Mouse (Mus musculus) heart, postnatal 10 days (tissue): ENCODE measurements around the gene Rps27rt. TPM values are rescaled to one million over a fixed set of nuclear protein-coding genes. Genes with fewer than 3 reads are reported as not detected.
"Not testable (repeated sequence)": the region's sequence is repeated elsewhere in the genome, so short reads cannot be mapped to it uniquely, and the experiment has no call there.

Experiments used
- DNase-seq, 2 experiments: peaks; one replicate each; pipeline ENCODE4 v3.0.0; 2021
- intact Hi-C: fragments of 180-260 bp; cut with DNase I; formaldehyde crosslinking; loops from one replicate; pipeline ENCODE4 v1.15.1; 2025
- total RNA-seq, 2 experiments: library from RNA; stranded (reverse); gene quantifications; 2 replicates each; pipeline ENCODE4 v1.2.3; 2021

Gene Rps27rt
- total RNA-seq, 2 experiments from 2014 or later, result 27.2 to 36.1 TPM

GRCm38 (mm10) chr9:114986361-114986760, 3.8 kb upstream of the Rps27rt start:
- DNase-seq, result no peak
- intact Hi-C loops, result no loop called here

- DNase-seq, result no peak
- intact Hi-C loops, result no loop called here
Measured at GRCm38 (mm10) chr9:114985741-114986140, 3.2 kb upstream of the Rps27rt start.

GRCm38 (mm10) chr9:114979969-114980368, 2.6 kb downstream of the Rps27rt start:
- intact Hi-C loops, result no loop called here
- no peak for DNase-seq

DNA sequence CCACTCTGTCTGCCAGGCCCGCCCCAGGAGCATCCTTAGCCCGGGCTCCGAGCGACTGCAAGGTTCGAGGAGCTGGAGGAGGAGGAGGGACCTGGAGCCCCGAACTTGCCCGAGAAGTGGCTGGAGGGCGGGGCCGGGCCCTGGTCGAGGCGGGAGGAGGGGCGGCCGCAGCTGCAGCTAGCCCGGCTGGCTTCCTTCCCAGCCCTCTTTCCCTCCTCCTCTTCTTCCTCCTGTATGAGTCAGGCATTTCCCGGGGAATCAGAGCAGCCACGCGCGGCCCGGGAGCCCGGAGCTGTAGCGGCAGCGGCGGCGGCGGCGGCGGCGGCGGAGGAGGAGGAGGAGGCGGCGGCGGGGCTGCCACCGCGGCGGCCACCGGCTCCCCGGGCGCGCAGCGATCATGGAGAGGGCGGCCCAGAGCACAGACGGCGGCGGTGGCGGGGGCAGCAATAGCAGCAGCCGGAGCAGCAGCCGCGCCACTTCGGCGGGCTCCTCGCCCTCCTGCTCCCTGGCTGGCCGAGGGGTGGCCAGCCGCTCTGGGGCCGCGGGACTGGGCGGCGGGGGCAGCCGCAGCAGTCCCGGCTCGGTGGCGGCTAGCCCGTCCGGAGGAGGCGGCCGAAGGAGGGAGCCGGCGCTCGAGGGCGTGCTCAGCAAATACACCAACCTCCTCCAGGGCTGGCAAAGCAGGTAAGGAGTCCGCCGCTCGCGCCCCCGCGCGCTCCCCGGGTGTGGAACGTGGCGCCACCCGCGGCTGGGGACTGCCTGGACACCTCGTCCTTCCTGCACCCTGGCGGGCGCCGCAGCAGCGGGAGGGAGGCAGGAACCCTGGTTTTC, 4.0 kb downstream of the Rps27rt start, which contains the start of gene Osbpl10:
TSS of gene Osbpl10 (plus strand) at position 289 of the 831 bp plus-strand sequence.
- intact Hi-C loops, result loop anchor here (1.0 kb wide), 1 partner anchor 43 kb away; no protein-coding TSS in a partner anchor
- DNase-seq, result peak; percentile 84 to 88

DNA sequence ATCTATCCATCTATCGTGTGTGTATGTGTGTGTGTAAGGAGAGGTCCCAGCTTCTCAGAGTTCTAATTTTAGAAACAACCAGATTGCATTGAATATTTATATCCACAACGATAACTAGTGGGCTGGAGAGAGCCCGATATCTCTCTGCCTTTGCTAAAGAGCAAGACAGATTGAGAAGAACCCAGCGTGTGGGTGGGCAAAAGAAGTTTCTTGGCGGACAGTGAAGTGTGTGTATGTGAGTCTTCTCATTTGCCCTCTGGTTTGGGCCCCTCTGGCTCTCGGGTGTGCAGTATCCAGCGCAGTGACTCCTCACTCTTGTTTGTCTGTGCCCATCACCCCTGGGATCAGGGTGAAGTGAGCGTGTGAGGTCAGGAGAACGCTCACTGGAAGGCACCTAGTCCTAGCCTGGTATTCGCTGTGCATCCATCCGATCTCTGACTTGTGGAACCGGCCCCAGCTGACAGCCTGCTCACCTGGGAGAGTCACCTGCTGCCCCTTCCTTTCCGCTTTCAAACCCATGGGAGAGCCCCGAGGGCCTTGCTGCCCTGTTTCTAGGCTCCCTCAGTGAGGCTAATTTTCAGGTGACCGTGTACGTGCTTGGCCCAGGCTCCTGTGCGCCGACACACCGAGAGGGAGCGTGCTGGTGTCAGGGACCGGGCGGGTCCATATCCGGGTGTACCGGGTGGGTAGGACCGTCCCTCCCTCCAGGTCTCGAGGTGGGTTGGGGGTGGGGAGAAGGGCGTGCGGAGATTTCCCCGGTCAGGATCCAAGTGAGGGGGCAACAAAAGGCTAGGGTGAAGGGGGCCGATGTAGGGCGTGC, 4.9 kb downstream of the Rps27rt start:
- intact Hi-C loops, result loop anchor here (1.0 kb wide), 1 partner anchor 42 kb away; no protein-coding TSS in a partner anchor
- peak in 1 of 2 experiments; percentile 23 for DNase-seq

DNA sequence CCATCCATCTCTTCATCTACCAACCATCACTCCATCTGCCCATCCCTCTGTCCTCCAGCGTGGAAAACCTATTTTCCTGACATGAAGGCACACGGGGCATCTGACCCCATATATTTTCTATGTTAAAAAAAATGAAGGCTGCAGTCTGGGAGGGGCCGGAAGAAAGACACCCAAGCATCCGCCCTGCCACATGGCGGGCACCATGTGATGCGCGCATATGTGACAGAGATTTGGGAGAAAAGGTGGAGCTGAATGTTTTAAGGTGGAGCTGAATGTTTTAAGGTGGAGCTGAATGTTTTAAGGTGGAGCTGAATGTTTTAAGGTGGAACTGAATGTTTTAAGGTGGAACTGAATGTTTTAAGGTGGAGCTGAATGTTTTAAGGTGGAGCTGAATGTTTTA, 16.3 kb downstream of the Rps27rt start:
- intact Hi-C loops, DNase-seq: not testable (repeated sequence)

GRCm38 (mm10) chr9:114964093-114964492, 18.4 kb downstream of the Rps27rt start:
- intact Hi-C loops, result no loop called here
- DNase-seq, result no peak

GRCm38 (mm10) chr9:114960844-114961243, 21.7 kb downstream of the Rps27rt start:
- DNase-seq, result no peak
- intact Hi-C loops, result no loop called here

DNA sequence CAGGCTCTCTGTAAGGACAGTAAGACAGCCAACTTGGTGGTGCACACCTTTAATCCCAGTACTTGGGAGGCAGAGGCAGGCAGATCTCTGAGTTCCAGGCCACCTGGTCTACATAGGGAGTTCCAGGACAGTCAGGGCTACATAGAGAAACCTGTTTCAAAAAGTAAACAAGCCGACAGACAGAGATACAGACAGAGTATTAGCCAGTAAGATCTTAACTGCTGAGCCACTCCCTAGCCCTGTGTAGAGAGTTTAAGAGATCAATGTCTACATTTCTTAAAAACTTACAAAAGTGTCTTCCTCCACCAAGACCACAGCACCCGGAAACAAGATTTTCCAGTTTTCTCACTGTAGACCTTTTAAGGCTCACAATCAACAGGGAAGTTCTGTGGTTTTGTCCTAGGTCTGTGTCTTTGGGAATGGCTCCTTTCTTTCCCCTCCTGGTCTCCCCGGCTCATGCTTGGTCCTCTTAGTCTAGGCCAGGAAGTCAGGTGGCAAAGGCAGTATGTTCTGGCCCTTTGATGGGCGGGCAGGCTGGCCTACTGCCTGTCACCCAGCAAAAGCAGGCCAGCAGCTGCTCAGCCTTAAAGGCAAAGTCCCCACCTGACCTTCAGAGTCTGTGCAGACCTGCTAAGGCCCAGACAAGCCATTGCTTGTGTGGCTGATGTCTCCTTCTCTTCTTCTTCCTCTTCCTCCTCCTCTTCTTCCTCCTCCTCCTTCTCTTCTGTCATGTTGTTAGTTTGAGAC, 22.3 kb downstream of the Rps27rt start:
- intact Hi-C loops, result no loop called here
- peak; percentile 54 to 63 for DNase-seq

DNA sequence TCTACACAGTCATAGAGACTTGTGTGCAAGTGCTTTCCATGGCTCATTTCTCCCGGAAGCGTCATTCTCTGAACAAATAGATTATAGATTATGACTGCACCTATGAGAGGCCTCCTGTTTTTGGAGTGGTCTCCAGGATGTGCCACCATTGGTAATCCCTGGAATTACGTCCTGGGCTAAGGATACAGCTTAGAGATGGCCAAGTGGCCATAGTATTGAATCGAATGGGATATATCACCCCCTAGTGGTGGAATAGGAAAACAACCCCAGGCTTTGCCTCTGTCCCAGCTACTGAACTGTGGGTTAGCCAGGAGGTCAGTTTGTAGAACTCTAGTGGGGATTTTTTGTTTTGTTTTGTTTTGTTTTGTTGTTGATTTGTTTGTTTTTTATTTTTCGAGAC, 25.6 kb downstream of the Rps27rt start:
- peak; percentile 57 to 66 for DNase-seq
- intact Hi-C loops, result loop anchor here (1.0 to 2.0 kb wide), 3 partner anchors 44 to 205 kb away; no protein-coding TSS in a partner anchor

DNA sequence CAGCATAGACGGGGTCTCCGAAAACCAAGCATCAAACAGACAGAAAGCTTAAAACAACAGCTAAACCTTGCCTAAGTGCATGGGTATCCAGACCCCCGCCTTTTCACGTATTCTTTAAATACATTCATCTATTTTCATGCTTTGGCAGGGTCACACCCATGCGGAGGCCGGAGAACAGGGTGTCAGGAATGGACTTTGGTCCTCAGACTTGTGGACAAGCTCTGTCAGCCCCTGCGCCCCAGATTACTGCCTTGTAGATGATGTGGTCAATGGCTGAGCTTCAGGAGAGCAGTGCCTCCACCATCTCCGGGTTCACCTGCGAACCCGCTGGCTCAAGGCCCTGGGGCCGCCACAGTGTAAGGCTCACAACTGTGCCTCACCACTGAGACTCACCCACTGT, 27.2 kb downstream of the Rps27rt start:
- no peak for DNase-seq
- intact Hi-C loops, result no loop called here

DNA sequence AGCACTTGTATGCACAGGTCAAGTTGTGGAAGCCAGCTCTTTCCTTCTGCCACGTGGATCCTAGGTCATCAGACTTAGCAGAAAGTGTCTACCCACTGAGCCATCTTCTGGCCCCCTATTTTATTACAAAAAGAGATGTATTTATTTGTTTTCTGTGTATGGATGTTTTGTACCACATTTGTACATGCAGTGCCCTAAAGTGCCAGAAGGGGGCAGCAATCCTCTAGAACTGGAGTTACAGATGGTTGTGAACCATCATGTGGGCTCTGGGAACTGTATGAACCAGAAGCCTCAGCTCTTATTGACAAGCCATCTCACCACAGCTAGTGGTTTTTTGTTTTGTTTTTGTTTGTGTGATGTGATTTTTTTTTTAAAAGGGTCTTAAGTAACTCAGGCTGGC, 29.7 kb downstream of the Rps27rt start:
- no peak for DNase-seq
- intact Hi-C loops, result no loop called here

DNA sequence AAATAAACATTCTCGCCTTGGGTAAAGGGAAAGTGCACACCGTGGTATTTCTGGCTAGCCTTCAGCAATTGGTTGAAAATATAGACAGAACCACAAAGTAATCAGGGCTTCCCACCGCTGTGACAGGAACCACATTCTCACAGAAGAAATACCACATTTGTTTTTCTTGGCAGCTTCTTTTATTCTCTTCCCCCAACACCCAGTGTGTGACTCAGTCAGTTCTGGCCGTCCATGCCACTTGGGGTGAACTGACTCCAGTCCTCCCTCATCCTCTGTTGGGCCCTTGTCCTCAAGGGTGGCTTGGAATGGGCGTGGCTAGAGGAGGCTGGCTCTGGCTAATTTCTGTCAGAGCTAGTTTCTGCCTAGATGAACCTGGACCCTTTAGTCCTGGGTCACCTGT, 34.1 kb downstream of the Rps27rt start:
- intact Hi-C loops, result no loop called here
- DNase-seq, result peak; percentile 17 to 30

DNA sequence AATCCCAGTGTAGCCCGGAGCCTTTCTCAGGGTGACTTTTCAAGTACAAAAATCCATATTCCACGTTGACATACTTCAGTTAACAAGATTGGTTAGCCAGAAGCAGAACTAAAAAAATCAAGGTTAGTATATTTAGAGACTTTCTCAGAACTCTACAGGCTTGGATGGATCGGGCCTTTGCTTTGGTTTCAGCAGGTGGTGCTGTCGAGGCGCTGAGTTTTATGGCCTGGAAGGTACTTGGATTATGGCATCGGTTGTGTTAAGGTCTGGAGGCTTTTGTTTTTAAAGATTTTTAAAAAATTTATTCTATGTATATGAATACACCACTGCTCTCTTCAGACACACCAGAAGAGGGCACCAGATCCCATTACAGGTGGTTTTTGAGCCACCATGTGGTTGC, 37.0 kb downstream of the Rps27rt start:
- DNase-seq, result no peak
- intact Hi-C loops, result no loop called here

DNA sequence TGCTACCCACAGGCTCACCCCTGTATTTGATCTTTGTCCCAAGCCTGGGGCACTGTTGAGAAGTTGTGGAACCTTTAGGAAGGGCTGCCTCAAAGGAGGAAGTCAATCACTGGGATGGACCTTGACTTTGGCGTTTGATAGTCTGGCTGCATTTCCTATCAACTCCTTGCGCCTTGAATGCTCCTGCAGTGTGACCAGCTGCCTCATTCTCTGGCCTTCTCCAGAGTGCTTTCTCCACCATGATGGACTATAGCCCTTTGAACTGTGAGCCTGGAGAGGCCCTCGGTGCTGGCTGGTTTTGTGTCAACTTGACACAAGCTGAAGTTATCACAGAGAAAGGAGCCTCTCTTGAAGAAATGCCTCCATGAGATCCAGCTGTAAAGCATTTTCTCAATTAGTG, 37.9 kb downstream of the Rps27rt start:
- intact Hi-C loops, result no loop called here

GRCm38 (mm10) chr9:114936687-114937086, 45.9 kb downstream of the Rps27rt start:
- intact Hi-C loops, result no loop called here
- DNase-seq, result no peak

More for the DNA sequence above, 37.9 kb downstream of the Rps27rt start:
- DNase-seq, result no peak

GRCm38 (mm10) chr9:114935321-114935720, 47.2 kb downstream of the Rps27rt start:
- DNase-seq, result no peak
- intact Hi-C loops, result loop anchor here (1.0 kb wide), 1 partner anchor 43 kb away; the partner anchor contains the start of gene Osbpl10

DNA sequence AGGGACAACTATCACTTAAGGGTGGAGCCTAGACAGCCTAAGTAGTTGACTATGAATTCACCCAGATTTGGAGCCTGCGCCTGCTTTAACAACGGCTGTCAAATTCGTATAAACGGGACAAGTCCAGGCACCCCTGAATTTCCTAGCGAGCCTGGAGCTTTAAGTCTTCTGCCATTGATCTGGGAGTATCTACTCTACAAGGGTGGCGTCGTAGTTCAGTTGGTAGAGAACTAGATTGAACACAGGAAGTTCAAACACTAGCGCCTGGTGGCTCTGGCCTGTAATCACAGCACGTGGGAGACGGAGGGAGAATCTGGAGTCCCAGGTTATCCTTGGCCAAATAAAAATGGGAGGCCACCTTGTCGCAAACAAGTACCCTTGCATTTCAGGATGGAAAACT, 48.3 kb downstream of the Rps27rt start:
- intact Hi-C loops, result no loop called here
- no peak for DNase-seq

GRCm38 (mm10) chr9:114933723-114934171, 48.8 kb downstream of the Rps27rt start, which contains the start of gene Gpd1l:
TSS of gene Gpd1l (minus strand) at chr9:114933987.
- DNase-seq, result peak; percentile 98
- intact Hi-C loops, result no loop called here

- DNase-seq, result no peak
- intact Hi-C loops, result no loop called here
Measured at GRCm38 (mm10) chr9:114933037-114933722, 49.4 kb downstream of the Rps27rt start.
